Mouse (Mus musculus): ENCODE measurements around the gene Gm28919. TPM values are rescaled to one million over a fixed set of nuclear protein-coding genes. Genes with fewer than 3 reads are reported as not detected.
"Not testable (repeated sequence)": the region's sequence is repeated elsewhere in the genome, so short reads cannot be mapped to it uniquely, and the experiment has no call there.

The Gm28919 gene
- not detected for total RNA-seq (2021)
- long read RNA-seq, experiment 1: 0 reads
- long read RNA-seq, experiment 2: 0 reads

GRCm38 (mm10) chrY:6583246-6583645, at the start of gene Gm28919:
Gene Gm28919 (plus strand): TSS chrY:6583546.
- intact Hi-C loops (cut with DNase I; ENCODE audit: low total_unique reads); DNase-seq: not testable (repeated sequence)

Other genes starting within 250 kb of the Gm28919 start
- not detected for gene Gm21719, start 99.3 kb downstream of the Gm28919 start, total RNA-seq (2021)